Mouse (Mus musculus) c-Kit-negative CD71-positive TER-119-positive erythroid progenitor cells, embryonic 14.5 days (primary cell): ENCODE data around the gene Olfr159.

Source experiments
- DNase-seq: peaks from one replicate; pipeline ENCODE4 v3.0.0-alpha.2; 2013; ENCODE audit warnings: low read depth, low spot score

The Olfr159 gene

GRCm38 (mm10) chr4:43729794-43730550 lies 40.8 kb downstream of the Olfr159 start, which contains the start of gene Spaar:
Gene Spaar (plus strand): TSS chr4:43730034.
- no peak for DNase-seq

- no peak for DNase-seq
Measured at GRCm38 (mm10) chr4:43729126-43729525, 41.7 kb downstream of the Olfr159 start.

- DNase-seq, result no peak
Measured at GRCm38 (mm10) chr4:43728576-43728954, 42.2 kb downstream of the Olfr159 start.

DNA sequence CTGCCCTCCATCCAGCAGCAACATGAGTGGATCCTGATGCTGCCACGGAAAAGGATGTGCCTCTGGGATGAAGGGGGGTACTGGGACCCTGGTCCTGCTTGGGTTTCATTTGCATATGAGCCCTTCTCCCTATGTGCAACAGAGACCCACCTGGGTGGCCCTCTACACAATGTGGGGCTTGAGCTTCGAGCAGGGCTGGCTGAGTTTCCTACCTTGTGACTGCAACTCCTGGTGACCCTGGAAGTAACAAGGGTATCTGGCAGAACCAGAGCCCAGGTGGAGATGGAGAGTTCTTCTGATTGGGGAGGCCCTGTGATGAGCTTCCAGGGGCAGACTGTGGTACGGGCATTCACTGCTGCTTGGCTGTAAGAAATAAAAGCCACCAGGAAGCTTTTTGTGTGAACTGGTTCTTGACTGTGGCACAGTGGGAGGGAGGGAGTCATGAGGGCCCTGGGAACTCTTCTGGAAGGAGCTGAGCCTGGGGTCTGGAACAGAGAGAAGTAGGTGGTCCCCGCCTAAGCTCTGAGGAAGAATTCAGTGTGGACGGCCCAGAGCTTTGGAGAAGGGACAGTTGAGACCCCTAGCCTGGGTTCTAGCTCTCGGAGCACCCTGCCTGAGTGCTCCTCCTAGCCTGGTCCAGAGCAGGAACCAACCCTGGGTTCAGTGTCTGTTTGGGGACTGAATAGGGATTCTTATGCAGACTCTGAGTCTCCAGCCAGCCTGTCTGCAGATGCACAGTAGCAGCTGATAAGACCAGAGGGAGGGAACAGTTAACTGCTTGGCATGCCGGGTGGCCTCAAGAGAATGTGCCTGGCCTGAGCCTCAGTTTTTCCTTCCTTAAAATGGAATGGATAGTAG lies 42.9 kb downstream of the Olfr159 start:
- no peak for DNase-seq

DNA sequence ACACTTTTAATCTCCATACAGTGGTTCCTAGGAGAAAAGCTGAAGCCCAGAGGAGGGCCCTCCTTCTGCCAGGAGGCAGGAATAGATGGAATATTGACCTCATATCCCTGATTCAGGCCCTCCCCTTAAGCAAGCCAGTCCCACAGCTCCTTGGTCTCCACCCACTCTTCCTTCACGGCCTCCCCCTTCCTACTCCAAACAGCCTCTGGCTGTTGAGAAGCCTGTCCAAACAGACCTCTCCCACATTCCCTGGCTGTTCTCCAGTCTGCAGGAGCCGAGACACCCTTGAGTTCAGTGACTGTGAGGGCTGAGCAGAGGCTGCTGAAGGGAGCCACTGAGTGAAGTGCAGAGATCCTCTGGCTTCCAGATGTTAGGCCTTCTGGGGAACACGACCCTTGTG lies 43.8 kb downstream of the Olfr159 start, which contains the start of gene Hrct1:
Gene Hrct1, plus strand, starts transcription at position 194 of the 400 bp plus-strand sequence.
- no peak for DNase-seq

DNA sequence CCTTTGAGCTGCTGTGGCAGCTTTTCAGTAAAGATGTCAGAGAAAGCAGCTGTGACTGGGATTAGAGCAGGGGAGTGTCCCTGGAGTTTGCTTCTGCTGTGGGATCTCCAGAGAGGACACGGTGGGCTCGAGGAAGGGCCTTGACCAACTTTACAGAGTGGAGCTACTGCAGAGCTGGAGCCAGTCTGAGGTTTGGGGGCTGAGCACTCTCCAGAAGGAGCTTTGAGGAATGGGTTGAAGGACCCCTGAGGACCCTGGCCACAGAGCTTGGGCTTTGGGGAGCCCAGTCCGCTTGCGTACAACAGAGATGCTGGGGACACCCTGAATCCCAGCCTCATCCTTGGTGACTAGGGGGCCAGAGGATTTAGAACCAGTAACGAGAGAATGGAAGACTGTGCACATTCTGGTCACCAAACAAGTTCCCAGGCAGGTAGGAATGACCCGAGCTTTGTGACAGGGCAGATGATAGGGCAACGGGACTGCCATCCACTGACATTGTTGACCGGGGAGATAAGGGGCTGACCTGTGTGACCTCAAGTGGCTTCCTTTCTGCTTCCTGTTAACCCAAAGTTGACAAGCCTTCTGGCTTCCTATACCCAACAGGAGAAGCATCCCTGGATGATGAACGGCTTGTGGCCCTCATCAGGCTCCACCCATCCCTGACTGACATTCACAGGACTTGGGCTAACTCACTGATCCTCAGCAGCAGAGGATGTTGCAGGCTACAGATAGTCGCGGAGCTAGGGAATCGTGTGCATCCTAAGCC lies 44.4 kb downstream of the Olfr159 start:
- no peak for DNase-seq

DNA sequence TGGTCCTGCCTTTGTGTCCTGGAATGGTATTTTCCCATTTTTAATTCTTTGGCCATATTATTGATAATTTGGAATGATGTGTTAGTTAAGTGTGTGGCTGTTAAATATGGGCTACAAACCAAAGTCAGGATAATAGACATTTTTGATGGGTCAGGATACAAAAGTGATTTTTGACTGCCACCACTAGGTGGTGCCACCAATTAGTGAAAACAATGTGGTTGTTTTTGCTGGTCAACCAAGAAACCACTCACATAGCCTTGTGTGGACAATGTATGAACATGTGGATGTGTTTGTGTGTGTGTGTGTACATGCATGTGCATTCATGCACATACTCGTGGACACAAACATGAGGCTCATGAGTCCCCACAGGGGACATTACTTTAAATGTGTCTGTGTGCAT lies 46.0 kb downstream of the Olfr159 start:
- DNase-seq, result no peak

GRCm38 (mm10) chr4:43722191-43722590 lies 48.6 kb downstream of the Olfr159 start:
- no peak for DNase-seq

- no peak for DNase-seq
Measured at GRCm38 (mm10) chr4:43720491-43721228, 50.1 kb downstream of the Olfr159 start.
